Mouse (Mus musculus): Measurements from ENCODE around the gene Gm2974.
"Not testable (repeated sequence)": the region's sequence is repeated elsewhere in the genome, so short reads cannot be mapped to it uniquely, and the experiment has no call there.

DNA sequence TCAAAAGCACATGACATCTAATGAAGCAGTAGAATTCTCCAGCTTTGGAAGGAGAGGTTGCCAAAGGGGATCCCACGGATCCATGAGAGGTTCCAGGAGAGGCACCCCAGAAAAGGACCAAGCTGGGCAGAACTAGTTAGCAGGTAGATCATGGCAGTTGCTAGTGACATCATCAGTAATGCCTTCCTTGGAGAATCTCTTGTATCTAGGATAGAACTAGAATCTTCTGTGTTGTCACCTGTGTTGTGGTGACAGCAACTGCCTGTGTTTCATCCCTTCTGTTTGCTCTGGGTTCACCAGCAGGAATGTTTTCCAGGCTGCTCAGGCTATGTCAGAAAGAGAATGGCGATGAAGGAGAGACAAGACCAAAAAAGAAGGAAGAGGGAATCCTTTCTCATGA lies 67.0 kb downstream of the Gm2974 start, which contains the start of gene Gm3138:
- TF ChIP-seq CTCF (IDR thresholded peaks at IDR 0.05; ENCODE audit: borderline replicate concordance, insufficient read depth, low read depth, low read length); POLR2A (IDR thresholded peaks at IDR 0.05; ENCODE audit: borderline replicate concordance, insufficient read depth, low read length): not testable (repeated sequence)
